8 mouse cellular contexts compared by ENCODE assay signal in genomic region chr9:87255696-87256030, GRCm38 (mm10). TPM values are rescaled to one million over a fixed set of nuclear protein-coding genes. Genes with fewer than 3 reads are reported as not detected.
A peak's percentile ranks its signal among the peaks of the same experiment; 100 is the strongest.
DNase-seq lines count a peak whose midpoint lies in the region; ATAC-seq and TF ChIP-seq lines count a peak whose summit lies in the region.

No protein-coding gene starts in this region.

- DNase-seq in gastrocnemius, adult 2 months, result no peak
- DNase-seq in gastrocnemius, adult 8-10 months (ENCODE audit: low spot score in 2 of 2), result no peak
- no peak for DNase-seq in forebrain, postnatal 0 days
- DNase-seq in adrenal gland, adult 8-10 months, result no peak
- no peak for DNase-seq in adrenal gland, postnatal 14 days
- no peak for DNase-seq in urinary bladder, postnatal 4 days (ENCODE audit: low spot score in 2 of 2)

- peak overlapping the region; percentile 92 for H3K4me3 ChIP-seq in gastrocnemius, adult 2 months
- peak overlapping the region; percentile 90 for H3K4me3 ChIP-seq in E14TG2a.4 (replicated peaks; ENCODE audit: low read length)
- peak overlapping the region; percentile 71 for H3K4me3 ChIP-seq in forebrain, postnatal 0 days (ENCODE audit: low read depth, low read length)

- no peaks in the 10 kb centered on the region for H3K36me3 ChIP-seq in E14TG2a.4 (ENCODE audit: insufficient read depth, low read length)
- no peaks in the 10 kb centered on the region for H3K36me3 ChIP-seq in forebrain, postnatal 0 days (ENCODE audit: insufficient read depth)

- peak; percentile 85 for ATAC-seq in forebrain, postnatal 0 days
- peak; percentile 81 for ATAC-seq in megakaryocyte, adult 5-6 weeks (ENCODE audit: poor library complexity, severe bottlenecking)

- TF ChIP-seq CTCF in gastrocnemius, adult 2 months (IDR thresholded peaks at IDR 0.05), result peak; percentile 64
- peak; percentile 19; the same call in 1 of the 2 replicates for TF ChIP-seq CTCF in E14TG2a.4 (conservative IDR thresholded peaks at IDR 0.05; ENCODE audit: low read length)
- peak; percentile 70 for TF ChIP-seq CTCF in forebrain, postnatal 0 days (IDR thresholded peaks at IDR 0.05; ENCODE audit: low read depth)

- intact Hi-C loops in gastrocnemius, adult 2 months (cut with DNase I), result loop anchor here (2.0 kb wide), 1 partner anchor 233 kb away; the partner anchor contains the start of gene Cyb5r4

- H3K4me2 ChIP-seq in forebrain, postnatal 0 days (ENCODE audit: low read depth), result peak overlapping the region; percentile 74

- peak overlapping the region; percentile 91 for H3K27ac ChIP-seq in gastrocnemius, adult 2 months
- H3K27ac ChIP-seq in forebrain, postnatal 0 days (ENCODE audit: low read depth, low read length), result peak overlapping the region; percentile 89

- H3K9ac ChIP-seq in forebrain, postnatal 0 days, result peak overlapping the region; percentile 60

- 19% methylated on average over 6 of the region's 6 CpGs for WGBS in forebrain, postnatal 0 days

- peaks cover 13% of the 10 kb centered on the region for H3K9me3 ChIP-seq in E14TG2a.4 (ENCODE audit: low read length)
- H3K9me3 ChIP-seq in forebrain, postnatal 0 days (ENCODE audit: low read length), result no peaks in the 10 kb centered on the region

- no peaks in the 10 kb centered on the region for H3K27me3 ChIP-seq in E14TG2a.4 (ENCODE audit: insufficient read depth, low read length)
- H3K27me3 ChIP-seq in forebrain, postnatal 0 days (ENCODE audit: insufficient read depth, low read length), result no peaks in the 10 kb centered on the region

- H3K4me1 ChIP-seq in E14TG2a.4 (replicated peaks; ENCODE audit: low read depth, low read length), result 0 out of 2 replicates have a peak, but pooled peaks cover 3% of the 10 kb centered on the region
- no peaks in the 10 kb centered on the region; the same call in 1 of the 2 replicates for H3K4me1 ChIP-seq in forebrain, postnatal 0 days (ENCODE audit: insufficient read depth)

RNA-seq across cellular contexts. Expression of gene Cep162, which starts 0.3 kb away (rescaled TPM):
- 1 to 10 TPM; 1.6 to 2.6 TPM for total RNA-seq in gastrocnemius, adult 2 months (2021)
- total RNA-seq in gastrocnemius, adult 8-10 months (2022), result 1 to 10 TPM; 1.1 to 2.4 (median 1.4) TPM
- 6.7 and 8.9 TPM in 2 replicates for total RNA-seq in forebrain, postnatal 0 days (2014; rRNA removed)
- 1.8 and 3.4 TPM in 2 replicates for polyA plus RNA-seq in forebrain, postnatal 0 days (2015; fragmentation: Nextera tagmentation; extraction: Ambion mirVana)
- 7.0 and 8.8 TPM in 2 replicates for total RNA-seq in megakaryocyte, adult 5-6 weeks (2015)
- 9.3 and 11.5 TPM in 2 replicates for total RNA-seq in megakaryocyte, adult 5-6 weeks (2017)
- 10 to 100 TPM in 2 of 4 experiments, 1 to 10 TPM in 2; 6.5 to 10.6 (median 9.5) TPM for total RNA-seq in adrenal gland, adult 8-10 months (2022)
- total RNA-seq in adrenal gland, postnatal 14 days (2021), result 5.4 and 6.5 TPM in 2 replicates

Comparison
In these comparisons a context has a peak if more than half of its experiments do, and no peak if none do; other contexts are left out.
1. CTCF ChIP-seq: peak in every context shown above with its lines; median percentile 70 in forebrain, postnatal 0 days; 64 in gastrocnemius, adult 2 months; 19 in E14TG2a.4.